34 mouse cellular contexts compared by ENCODE assay signal in genomic region chr11:97221611-97222010, GRCm38 (mm10).
"Had no signal": no experiment of that assay in that cellular context is flagged by ENCODE, and none has a peak within 500 bp of the region (broad histone marks: within the 10 kb centered on the region; RNA-seq: fewer than 3 reads in every experiment).

No protein-coding gene starts in this region.

- H3K27me3 ChIP-seq: heart, embryonic 12.5 days; heart, embryonic 13.5 days; heart, embryonic 15.5 days; hindbrain, embryonic 12.5 days; hindbrain, embryonic 13.5 days; hindbrain, embryonic 15.5 days; intestine, embryonic 15.5 days; kidney, embryonic 15.5 days had no signal

- H3K9me3 ChIP-seq: heart, embryonic 10.5 days; heart, embryonic 12.5 days; heart, embryonic 13.5 days; heart, embryonic 15.5 days; hindbrain, embryonic 10.5 days; hindbrain, embryonic 12.5 days; hindbrain, embryonic 13.5 days; hindbrain, embryonic 15.5 days; intestine, embryonic 15.5 days; kidney, embryonic 15.5 days had no signal

- DNase-seq: heart, postnatal 10 days; heart, postnatal 36 days; heart, postnatal 4 days; kidney, adult 11 months; kidney, adult 18-20 months; kidney, adult 2 months; kidney, adult 8-10 months; kidney, adult 9 months; kidney, postnatal 10 days; kidney, postnatal 14 days; kidney, postnatal 25 days; kidney, postnatal 36 days; kidney, postnatal 4 days; layer of hippocampus, adult 9-11 months; layer of hippocampus, postnatal 36 days had no signal

- H3K4me2 ChIP-seq: heart, embryonic 11.5 days; heart, embryonic 12.5 days; heart, embryonic 13.5 days; heart, embryonic 15.5 days; hindbrain, embryonic 12.5 days; hindbrain, embryonic 13.5 days; hindbrain, embryonic 14.5 days; hindbrain, embryonic 15.5 days; intestine, embryonic 15.5 days; kidney, embryonic 15.5 days had no signal

- H3K9ac ChIP-seq: heart, embryonic 12.5 days; heart, embryonic 13.5 days; heart, embryonic 15.5 days; hindbrain, embryonic 12.5 days; hindbrain, embryonic 13.5 days; hindbrain, embryonic 14.5 days; hindbrain, embryonic 15.5 days; intestine, embryonic 15.5 days; kidney, embryonic 15.5 days had no signal

- ATAC-seq: hindbrain, embryonic 16.5 days; hindbrain, postnatal 0 days; inflammation-experienced regulatory T-cells, adult 6 months; intestine, embryonic 15.5 days; intestine, embryonic 16.5 days; intestine, postnatal 0 days had no signal

- H3K4me1 ChIP-seq: hindbrain, embryonic 10.5 days; hindbrain, embryonic 12.5 days; hindbrain, embryonic 13.5 days; hindbrain, embryonic 15.5 days; intestine, embryonic 15.5 days; kidney, embryonic 15.5 days had no signal

- H3K4me3 ChIP-seq: heart, embryonic 10.5 days; heart, embryonic 12.5 days; heart, embryonic 13.5 days; heart, embryonic 15.5 days; hindbrain, embryonic 10.5 days; hindbrain, embryonic 12.5 days; hindbrain, embryonic 13.5 days; hindbrain, embryonic 15.5 days; intestine, embryonic 15.5 days; kidney, embryonic 15.5 days; layer of hippocampus, adult 2 months had no signal

- H3K27ac ChIP-seq: heart, embryonic 10.5 days; heart, embryonic 13.5 days; heart, embryonic 15.5 days; hindbrain, embryonic 10.5 days; hindbrain, embryonic 12.5 days; hindbrain, embryonic 13.5 days; hindbrain, embryonic 14.5 days; hindbrain, embryonic 15.5 days; hindbrain, postnatal 0 days; intestine, embryonic 15.5 days; kidney, embryonic 15.5 days; kidney, postnatal 0 days; layer of hippocampus, adult 2 months had no signal
